ENCODE assay signal across 9 mouse cellular contexts in the genomic region with DNA sequence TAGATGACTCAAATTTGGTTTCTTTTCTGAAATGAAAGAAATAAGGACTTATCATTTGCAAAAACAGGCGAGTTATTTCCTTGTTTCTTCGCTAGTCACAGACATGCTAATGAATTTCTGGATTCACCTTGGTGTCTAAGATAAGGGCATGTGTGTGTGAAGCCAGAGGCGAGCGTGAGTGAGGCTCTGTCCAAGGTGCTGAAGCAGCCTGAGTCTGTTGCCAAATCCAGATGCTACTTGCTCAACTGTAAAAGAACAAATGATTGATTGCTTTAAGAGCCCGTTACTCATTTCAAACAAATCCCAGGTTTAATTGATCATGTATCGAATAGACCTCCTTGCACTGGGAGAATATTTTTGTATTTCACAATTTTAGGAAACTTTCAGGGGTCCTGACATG.
DNase-seq lines count a peak whose midpoint lies in the region; ATAC-seq lines count a peak whose summit lies in the region.
"Had no signal": no experiment of that assay in that cellular context is flagged by ENCODE, and none has a peak within 500 bp of the region (broad histone marks: within the 10 kb centered on the region; RNA-seq: fewer than 3 reads in every experiment).

No protein-coding gene starts in this region.

- H3K4me1 ChIP-seq in neural tube, embryonic 15.5 days, result no peaks in the 10 kb centered on the region
- no peaks in the 10 kb centered on the region for H3K4me1 ChIP-seq in embryonic facial prominence, embryonic 10.5 days
- H3K4me1 ChIP-seq: embryonic facial prominence, embryonic 15.5 days had no signal

- no peak overlapping the region for H3K27ac ChIP-seq in neural tube, embryonic 15.5 days (replicated peaks)
- H3K27ac ChIP-seq in embryonic facial prominence, embryonic 10.5 days (replicated peaks), result no peak overlapping the region
- H3K27ac ChIP-seq: embryonic facial prominence, embryonic 15.5 days had no signal

- no peaks in the 10 kb centered on the region for H3K36me3 ChIP-seq in neural tube, embryonic 15.5 days
- no peaks in the 10 kb centered on the region for H3K36me3 ChIP-seq in embryonic facial prominence, embryonic 10.5 days (replicated peaks)
- H3K36me3 ChIP-seq: embryonic facial prominence, embryonic 15.5 days had no signal

- H3K4me2 ChIP-seq in neural tube, embryonic 15.5 days, result no peak overlapping the region
- H3K4me2 ChIP-seq: embryonic facial prominence, embryonic 15.5 days had no signal

- intact Hi-C loops in gastrocnemius, postnatal 36 days (cut with DNase I), result no loop called here

- no peak overlapping the region for H3K4me3 ChIP-seq in neural tube, embryonic 15.5 days (replicated peaks)
- H3K4me3 ChIP-seq in embryonic facial prominence, embryonic 10.5 days, result no peak overlapping the region
- H3K4me3 ChIP-seq: embryonic facial prominence, embryonic 15.5 days had no signal

- no peak for ATAC-seq in neural tube, embryonic 15.5 days (ENCODE audit: low FRiP score)
- ATAC-seq in megakaryocyte-erythroid progenitor cell, adult 5-6 weeks (replicated peaks; ENCODE audit: low FRiP score, low TSS enrichment, poor library complexity, severe bottlenecking), result no peak

- 33% methylated on average over 6 of the region's 6 CpGs for WGBS in neural tube, embryonic 15.5 days
- 33% methylated on average over 6 of the region's 6 CpGs for whole genome bisulfite sequencing in embryonic facial prominence, embryonic 10.5 days

- no peak overlapping the region for H3K9ac ChIP-seq in neural tube, embryonic 15.5 days (replicated peaks)
- H3K9ac ChIP-seq: embryonic facial prominence, embryonic 15.5 days had no signal

- peak; percentile 16 for DNase-seq in gastrocnemius, postnatal 10 days
- no peak for DNase-seq in gastrocnemius, postnatal 36 days
- peak; percentile 41 for DNase-seq in neural tube, embryonic 10.5 days (ENCODE audit: extremely low spot score, low spot score)
- peak; percentile 75 for DNase-seq in embryonic facial prominence, embryonic 10.5 days (ENCODE audit: low spot score)
- DNase-seq in testis, postnatal 10 days (ENCODE audit: low spot score), result peak; percentile 61
- no peak for DNase-seq in right cerebral cortex, postnatal 4 days

- no peaks in the 10 kb centered on the region for H3K9me3 ChIP-seq in neural tube, embryonic 15.5 days (replicated peaks)
- no peaks in the 10 kb centered on the region for H3K9me3 ChIP-seq in embryonic facial prominence, embryonic 10.5 days
- H3K9me3 ChIP-seq: embryonic facial prominence, embryonic 15.5 days had no signal

- H3K27me3 ChIP-seq in neural tube, embryonic 15.5 days (replicated peaks), result no peaks in the 10 kb centered on the region
- no peaks in the 10 kb centered on the region for H3K27me3 ChIP-seq in embryonic facial prominence, embryonic 10.5 days (replicated peaks; ENCODE audit: low read depth, poor library complexity, severe bottlenecking)
- H3K27me3 ChIP-seq: embryonic facial prominence, embryonic 15.5 days had no signal

Comparison
In these comparisons a context has a peak if more than half of its experiments do, and no peak if none do; other contexts are left out.
1. DNase-seq: peak in gastrocnemius, postnatal 10 days (single experiment), neural tube, embryonic 10.5 days (single experiment), embryonic facial prominence, embryonic 10.5 days (single experiment) and testis, postnatal 10 days (single experiment); none in gastrocnemius, postnatal 36 days (0 of 2) and right cerebral cortex, postnatal 4 days (single experiment).